Comparison of ENCODE assay signal across 12 mouse cellular contexts in genomic region chr3:26853557-26853956, GRCm38 (mm10).
"Had no signal": no experiment of that assay in that cellular context is flagged by ENCODE, and none has a peak within 500 bp of the region (broad histone marks: within the 10 kb centered on the region; RNA-seq: fewer than 3 reads in every experiment).

No protein-coding gene starts in this region.

- DNase-seq: retina, postnatal 1 day; right cerebral cortex, adult 18-20 months; right cerebral cortex, postnatal 14 days; right cerebral cortex, postnatal 25 days; right cerebral cortex, postnatal 4 days; spleen, adult 18-20 months; thymus, adult 18-20 months; thymus, adult 2 months; thymus, postnatal 14 days; thymus, postnatal 25 days; thymus, postnatal 36 days; thymus, postnatal 4 days had no signal
